Mouse (Mus musculus) heart, embryonic 11.5 days (tissue): ENCODE measurements around the gene Timp2. TPM values are rescaled to one million over a fixed set of nuclear protein-coding genes. Genes with fewer than 3 reads are reported as not detected.

ENCODE experiments used
- ATAC-seq: fragments of 200-750 bp; cut with Nextera tagmentation; replicated peaks from 2 replicates; pipeline ENCODE4 v1.8.0; 2017; ENCODE audit warnings: moderate library complexity; ENCODE audit not compliant: insufficient number of reproducible peaks, low FRiP score, low TSS enrichment
- H3K27ac ChIP-seq: fragments of 300-500 bp; sonication (generic); 2 replicates; pipeline ENCODE4 v1.5.1; 2014; ENCODE audit warnings: mild to moderate bottlenecking, low read depth, low read length
- H3K27me3 ChIP-seq: fragments of 300-500 bp; sonication (generic); 2 replicates; pipeline ENCODE4 v1.6.1; 2014; ENCODE audit warnings: mild to moderate bottlenecking, low read length, mixed read lengths; ENCODE audit not compliant: control insufficient read depth, insufficient read depth
- H3K36me3 ChIP-seq: fragments of 300-500 bp; sonication (generic); 2 replicates; pipeline ENCODE4 v1.6.1; 2014; ENCODE audit warnings: mild to moderate bottlenecking, low read length, moderate library complexity, mixed read lengths; ENCODE audit not compliant: control insufficient read depth, insufficient read depth
- H3K4me1 ChIP-seq: fragments of 300-500 bp; sonication (generic); 2 replicates; pipeline ENCODE4 v1.6.1; 2014; ENCODE audit warnings: low read length; ENCODE audit not compliant: control insufficient read depth, insufficient read depth
- H3K4me2 ChIP-seq: fragments of 300-500 bp; sonication (generic); 2 replicates; pipeline ENCODE4 v1.6.1; 2014; ENCODE audit warnings: mild to moderate bottlenecking, moderate library complexity
- H3K4me3 ChIP-seq: fragments of 300-500 bp; sonication (generic); 2 replicates; pipeline ENCODE4 v1.5.1; 2014; ENCODE audit warnings: low read depth, low read length
- H3K9ac ChIP-seq: fragments of 300-500 bp; sonication (generic); 2 replicates; pipeline ENCODE4 v1.6.1; 2014; ENCODE audit warnings: mild to moderate bottlenecking, low read depth, low read length, moderate library complexity
- H3K9me3 ChIP-seq: fragments of 300-500 bp; sonication (generic); replicated peaks from 2 replicates; pipeline ENCODE4 v1.6.1; 2016; ENCODE audit warnings: low read length; ENCODE audit not compliant: control insufficient read depth
- WGBS: fragments of 180-500 bp; shearing (Covaris S2); extraction: QIAGEN DNeasy Blood & Tissue Kit; methylation state at CpG from one replicate; pipeline ENCODE4 v1.1.7; 2014; ENCODE audit not compliant: insufficient replicate concordance; 5-methylcytosine and 5-hydroxymethylcytosine counted together
- polyA plus RNA-seq: library from polyadenylated mRNA; unstranded; fragments of >200 nt; fragmentation: Nextera tagmentation; extraction: Ambion mirVana; gene quantifications from 2 replicates; pipeline ENCODE4 v1.2.1, GENCODE M21; 2014

Timp2 gene
- polyA plus RNA-seq, 1 experiment from 2014 or later = 46.0 TPM

- WGBS = 86% methylated on average over 8 of the region's 8 CpGs
- ATAC-seq = no peak
These were observed 19.9 kb upstream of the Timp2 start for GRCm38 (mm10) chr11:118375461-118375860.

DNA sequence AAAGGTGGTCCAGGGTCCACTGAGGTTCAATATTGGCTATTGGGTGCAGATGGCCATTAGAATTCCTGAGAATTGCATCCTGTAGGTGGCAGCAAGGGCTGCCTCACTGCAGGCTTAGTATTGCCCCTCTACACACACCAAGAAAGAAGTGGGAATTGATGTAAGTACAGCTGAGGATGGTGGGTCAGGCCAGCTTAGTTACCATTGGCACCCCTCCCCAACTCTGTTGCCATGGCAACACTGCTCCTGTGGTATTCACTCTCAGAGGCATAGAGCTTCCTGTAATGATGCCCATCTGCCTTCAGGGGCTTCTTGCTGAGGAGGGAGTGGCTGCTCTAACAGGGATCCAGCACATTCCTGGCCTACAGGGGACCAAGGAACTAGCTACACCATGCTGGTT, 19.5 kb upstream of the Timp2 start:
- H3K27ac ChIP-seq = no peak overlapping the region

More at GRCm38 (mm10) chr11:118375461-118375860, 19.9 kb upstream of the Timp2 start:
- Histone ChIP-seq H3K4me2 (no peak overlapping the region), H3K9ac (no peak overlapping the region), H3K27me3 (peaks cover 3% of the 10 kb centered on the region; the same call in 1 of the 2 replicates), H3K4me3 (no peak overlapping the region), H3K36me3 (no peaks in the 10 kb centered on the region), H3K4me1 (peaks cover 5% of the 10 kb centered on the region), H3K9me3 (no peaks in the 10 kb centered on the region), H3K27ac (no peak overlapping the region)

GRCm38 (mm10) chr11:118374506-118374905, 19.0 kb upstream of the Timp2 start:
- no peak overlapping the region for H3K27ac ChIP-seq
- 62% methylated on average over 5 of the region's 5 CpGs for WGBS
- H3K9me3 ChIP-seq = no peaks in the 10 kb centered on the region
- H3K4me2 ChIP-seq = no peak overlapping the region
- peaks cover 3% of the 10 kb centered on the region; the same call in 1 of the 2 replicates for H3K27me3 ChIP-seq
- peaks cover 4% of the 10 kb centered on the region for H3K4me1 ChIP-seq
- no peak overlapping the region for H3K9ac ChIP-seq
- H3K4me3 ChIP-seq = no peak overlapping the region
- ATAC-seq = no peak
- H3K36me3 ChIP-seq = no peaks in the 10 kb centered on the region

More for the DNA sequence above, 19.5 kb upstream of the Timp2 start:
- Histone ChIP-seq H3K4me1 (peaks cover 5% of the 10 kb centered on the region), H3K4me2 (no peak overlapping the region), H3K4me3 (no peak overlapping the region), H3K36me3 (no peaks in the 10 kb centered on the region), H3K9me3 (no peaks in the 10 kb centered on the region), H3K9ac (no peak overlapping the region), H3K27me3 (peaks cover 3% of the 10 kb centered on the region; the same call in 1 of the 2 replicates)
- no peak for ATAC-seq

DNA sequence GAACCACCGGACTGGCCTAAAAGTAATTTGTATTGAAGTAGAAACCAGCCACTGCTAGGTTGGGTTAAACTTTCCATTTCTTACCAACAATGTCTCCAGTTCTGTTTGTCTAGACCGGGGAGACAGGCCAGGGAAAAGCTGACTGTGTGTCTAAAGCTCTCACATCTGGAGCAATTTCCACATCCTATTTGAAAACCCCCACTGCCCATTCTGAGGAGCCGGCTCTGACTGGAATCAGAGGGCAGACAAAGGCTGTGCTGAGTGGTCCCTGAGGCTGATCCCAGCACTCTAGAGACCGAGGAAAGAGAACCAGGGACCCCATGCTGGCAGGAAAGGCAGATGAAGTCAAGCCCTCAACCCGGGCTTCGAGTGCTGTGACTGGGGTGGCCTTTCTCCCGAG, 17.1 kb upstream of the Timp2 start:
- ATAC-seq = no peak
- WGBS = 54% methylated on average over 7 of the region's 7 CpGs
- Histone ChIP-seq H3K9ac (no peak overlapping the region), H3K9me3 (no peaks in the 10 kb centered on the region), H3K27ac (no peak overlapping the region), H3K4me3 (no peak overlapping the region), H3K27me3 (peaks cover 3% of the 10 kb centered on the region; the same call in 1 of the 2 replicates), H3K4me1 (no peaks in the 10 kb centered on the region), H3K36me3 (no peaks in the 10 kb centered on the region), H3K4me2 (no peak overlapping the region)

DNA sequence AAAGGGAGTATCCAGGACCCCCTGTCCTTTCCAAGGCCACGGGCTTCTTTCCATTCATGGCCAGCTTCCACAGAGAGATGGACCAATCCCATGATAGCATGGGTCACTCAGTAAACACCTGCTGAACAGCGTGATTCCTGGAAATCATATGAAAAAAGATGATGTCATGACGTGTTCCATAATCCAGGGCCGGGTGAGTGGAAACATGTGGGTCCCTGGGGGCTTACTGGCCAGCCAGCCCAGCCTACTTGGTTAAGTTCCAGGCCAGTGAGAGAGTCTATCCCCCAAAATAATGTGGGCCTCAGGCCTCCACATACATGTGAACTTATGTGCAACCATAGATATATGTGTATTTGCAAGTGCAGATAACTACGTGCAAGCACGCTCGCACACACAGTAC, 16.3 kb upstream of the Timp2 start:
- Histone ChIP-seq H3K27me3 (peaks cover 3% of the 10 kb centered on the region; the same call in 1 of the 2 replicates), H3K9me3 (no peaks in the 10 kb centered on the region), H3K36me3 (no peaks in the 10 kb centered on the region), H3K27ac (no peak overlapping the region), H3K9ac (no peak overlapping the region), H3K4me3 (no peak overlapping the region), H3K4me1 (no peaks in the 10 kb centered on the region), H3K4me2 (no peak overlapping the region)
- WGBS = 80% methylated on average over 7 of the region's 7 CpGs
- no peak for ATAC-seq

DNA sequence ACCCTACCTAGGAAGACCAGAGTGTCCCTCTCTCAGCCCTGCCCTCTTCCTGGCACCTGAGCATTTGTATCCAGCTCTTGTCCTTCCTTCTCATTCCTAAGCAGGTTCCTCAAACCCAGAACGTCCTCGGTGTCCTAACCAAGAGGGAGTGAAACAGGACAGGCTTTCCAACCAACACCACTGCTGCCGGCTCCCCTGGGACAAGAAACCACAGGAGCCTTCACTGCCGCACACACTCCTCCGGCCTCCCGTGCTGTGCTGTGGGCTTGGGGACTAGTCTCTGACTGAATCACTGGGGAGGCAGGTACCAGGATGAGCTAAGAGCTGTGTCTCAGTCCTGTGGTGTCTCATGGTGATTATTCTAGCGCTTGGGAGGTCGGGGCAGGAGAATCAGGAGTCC, 14.1 kb upstream of the Timp2 start:
- no peak overlapping the region for H3K4me3 ChIP-seq
- H3K9ac ChIP-seq = no peak overlapping the region
- H3K4me2 ChIP-seq = no peak overlapping the region
- H3K27ac ChIP-seq = no peak overlapping the region
- no peak for ATAC-seq
- 66% methylated on average over 8 of the region's 8 CpGs for WGBS
- H3K9me3 ChIP-seq = no peaks in the 10 kb centered on the region
- peaks cover 3% of the 10 kb centered on the region; the same call in 1 of the 2 replicates for H3K27me3 ChIP-seq
- H3K36me3 ChIP-seq = no peaks in the 10 kb centered on the region
- H3K4me1 ChIP-seq = peaks cover 9% of the 10 kb centered on the region

DNA sequence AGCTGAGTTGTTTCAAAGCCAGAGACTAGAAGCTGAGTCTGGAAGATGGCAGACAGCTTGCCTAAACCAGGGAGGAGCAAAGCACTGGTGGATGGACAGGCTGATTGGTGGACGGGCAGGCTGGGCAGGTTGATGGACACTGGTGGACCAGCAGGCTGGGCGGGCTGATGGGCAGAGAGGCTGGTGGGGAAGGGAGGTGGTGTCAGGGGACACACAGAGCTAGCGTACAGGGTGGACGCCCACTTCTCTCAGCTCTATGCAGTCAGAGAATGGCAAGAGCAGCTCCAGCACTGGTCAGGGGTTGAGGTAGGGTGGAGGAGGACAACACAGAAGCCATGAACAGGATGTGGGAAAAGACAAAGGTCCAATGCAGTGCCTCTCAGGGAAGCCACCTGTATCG, 13.7 kb upstream of the Timp2 start:
- Histone ChIP-seq H3K9ac (no peak overlapping the region), H3K4me2 (no peak overlapping the region), H3K9me3 (no peaks in the 10 kb centered on the region), H3K4me3 (no peak overlapping the region), H3K27me3 (peaks cover 3% of the 10 kb centered on the region; the same call in 1 of the 2 replicates), H3K36me3 (no peaks in the 10 kb centered on the region), H3K4me1 (peaks cover 9% of the 10 kb centered on the region), H3K27ac (no peak overlapping the region)
- 68% methylated on average over 5 of the region's 5 CpGs for WGBS
- no peak for ATAC-seq

GRCm38 (mm10) chr11:118368330-118368729, 12.8 kb upstream of the Timp2 start:
- H3K27ac ChIP-seq = no peak overlapping the region
- H3K9ac ChIP-seq = no peak overlapping the region
- ATAC-seq = no peak
- H3K27me3 ChIP-seq = peaks cover 3% of the 10 kb centered on the region; the same call in 1 of the 2 replicates
- no peak overlapping the region for H3K4me3 ChIP-seq
- no peaks in the 10 kb centered on the region for H3K9me3 ChIP-seq
- peaks cover 12% of the 10 kb centered on the region for H3K4me1 ChIP-seq
- 58% methylated on average over 3 of the region's 3 CpGs for WGBS
- no peaks in the 10 kb centered on the region for H3K36me3 ChIP-seq
- no peak overlapping the region for H3K4me2 ChIP-seq

DNA sequence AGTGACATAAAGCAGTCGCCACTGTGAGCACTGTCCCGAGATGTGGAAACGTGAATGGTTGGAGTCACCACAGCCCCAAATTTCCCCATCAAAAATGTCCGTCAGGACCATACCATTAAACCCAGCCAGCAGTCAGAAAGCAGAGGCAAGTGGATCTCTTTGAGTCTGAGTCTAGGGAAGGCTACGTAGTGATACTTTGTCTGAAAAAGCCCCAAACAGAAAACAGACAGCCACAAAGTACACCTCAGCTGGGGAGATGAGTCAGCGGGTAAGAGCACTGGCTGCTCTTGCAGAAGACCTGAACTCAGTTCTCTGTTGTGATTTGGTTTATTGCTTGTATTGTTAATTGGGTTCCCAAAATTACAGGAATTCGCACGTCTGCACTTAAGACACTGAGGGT, 11.0 kb upstream of the Timp2 start:
- Histone ChIP-seq H3K27me3 (peaks cover 3% of the 10 kb centered on the region; the same call in 1 of the 2 replicates), H3K27ac (no peak overlapping the region), H3K9me3 (no peaks in the 10 kb centered on the region), H3K4me2 (no peak overlapping the region), H3K9ac (no peak overlapping the region), H3K36me3 (no peaks in the 10 kb centered on the region), H3K4me3 (no peak overlapping the region), H3K4me1 (peaks cover 26% of the 10 kb centered on the region)
- 65% methylated on average over 8 of the region's 8 CpGs for WGBS
- ATAC-seq = no peak
